Mouse (Mus musculus) lung, adult 2 months (tissue): ENCODE measurements at regions not wholly inside any gene's neighbourhood (a gene's known extent, or its start where the extent isn't known, plus 50 kb on each side); places are given as distances from the start of the nearest gene placed in this dataset.

Source experiments
- CTCF ChIP-seq: fragments of 200-500 bp; IDR thresholded peaks from 2 replicates; pipeline ENCODE4 v1.5.1; 2011; ENCODE audit warnings: mild to moderate bottlenecking, low read length, control low read depth; ENCODE audit not compliant: insufficient read depth
- POLR2A ChIP-seq: fragments of 200-500 bp; IDR thresholded peaks from 2 replicates; pipeline ENCODE4 v1.6.1; 2011; ENCODE audit warnings: low read depth, mild to moderate bottlenecking, control low read depth, low read length, borderline replicate concordance; ENCODE audit errors: extremely low read depth

DNA sequence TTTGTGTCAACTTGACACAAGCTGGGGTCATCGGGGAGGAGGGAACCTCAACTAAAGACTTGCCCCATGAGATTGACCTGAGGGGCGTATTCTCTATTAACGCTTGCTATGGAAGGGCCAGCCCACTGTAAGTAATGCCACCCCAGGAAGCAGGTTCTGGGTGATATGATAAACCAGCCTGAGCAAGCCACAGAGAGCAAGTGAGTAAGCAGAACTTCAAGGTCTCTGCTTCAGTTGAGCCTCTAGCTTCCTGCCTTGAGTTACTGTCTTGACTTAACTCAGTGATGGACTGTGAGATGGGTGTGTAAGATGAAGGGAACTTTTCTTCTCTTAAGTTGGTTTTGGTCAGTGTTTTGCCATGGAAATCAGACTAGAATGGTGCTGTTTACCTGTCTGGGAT, 175.2 kb downstream of the 1700010I14Rik start:
- TF ChIP-seq POLR2A (no peak), CTCF (no peak)
